Mouse (Mus musculus): ENCODE measurements around the gene Gatb. TPM values are rescaled to one million over a fixed set of nuclear protein-coding genes. Genes with fewer than 3 reads are reported as not detected.

The Gatb gene
- polyA plus RNA-seq, 1 experiment from 2014 or later: 33.4 TPM

GRCm38 (mm10) chr3:85693013-85693412 lies 119.1 kb downstream of the Gatb start:
- in situ Hi-C loops (cut with MboI; ENCODE audit: low pct_unique_long_range_greater_than_20kb): no loop called here
- no peak for TF ChIP-seq CTCF (IDR thresholded peaks at IDR 0.05)
- H3K27me3 ChIP-seq: no peaks in the 10 kb centered on the region
- CTCF ChIA-PET: interaction anchor here (0.9 to 3.1 kb wide), 6 partner anchors 10 to 437 kb away, joined by 3 to 19 read pairs (median 4); no protein-coding TSS in a partner anchor
- ATAC-seq (no peak), DNase-seq (ENCODE audit: low read depth, low spot score) (no peak)
- POLR2A ChIA-PET: interaction anchor here (1.2 kb wide), 2 partner anchors 10 to 29 kb away, joined by 3 read pairs; no protein-coding TSS in a partner anchor

GRCm38 (mm10) chr3:85695056-85695455 lies 121.1 kb downstream of the Gatb start:
- ATAC-seq (no peak), DNase-seq (ENCODE audit: low read depth, low spot score) (no peak)
- in situ Hi-C loops (cut with MboI; ENCODE audit: low pct_unique_long_range_greater_than_20kb): no loop called here
- ChIA-PET CTCF (interaction anchor here (0.7 to 3.1 kb wide), 2 partner anchors 12 to 223 kb away, joined by 3 to 19 read pairs; no protein-coding TSS in a partner anchor), POLR2A (no interaction called here)
- TF ChIP-seq CTCF (IDR thresholded peaks at IDR 0.05): no peak
- no peaks in the 10 kb centered on the region for H3K27me3 ChIP-seq

GRCm38 (mm10) chr3:85698496-85698895 lies 124.6 kb downstream of the Gatb start:
- ChIA-PET CTCF (no interaction called here), POLR2A (no interaction called here)
- in situ Hi-C loops (cut with MboI; ENCODE audit: low pct_unique_long_range_greater_than_20kb): no loop called here
- H3K27me3 ChIP-seq: no peaks in the 10 kb centered on the region
- DNase-seq (ENCODE audit: low read depth, low spot score): no peak
- TF ChIP-seq CTCF (IDR thresholded peaks at IDR 0.05): no peak
- no peak for ATAC-seq

- in situ Hi-C loops (cut with MboI; ENCODE audit: low pct_unique_long_range_greater_than_20kb): loop anchor here (10.0 kb wide), 1 partner anchor 411 kb away; no protein-coding TSS in a partner anchor
- H3K27me3 ChIP-seq: no peaks in the 10 kb centered on the region
- TF ChIP-seq CTCF (IDR thresholded peaks at IDR 0.05): no peak
- ATAC-seq: no peak
- ChIA-PET CTCF (interaction anchor here (0.5 to 9.3 kb wide), 5 partner anchors 10 to 221 kb away, joined by 3 to 77 read pairs (median 4); no protein-coding TSS in a partner anchor), POLR2A (interaction anchor here (1.0 to 1.3 kb wide), 2 partner anchors 10 to 182 kb away, joined by 3 read pairs; no protein-coding TSS in a partner anchor)
- no peak for DNase-seq (ENCODE audit: low read depth, low spot score)
Observed at GRCm38 (mm10) chr3:85703141-85703882, 129.4 kb downstream of the Gatb start.

Other genes starting within 250 kb of the Gatb start
- 22.4 TPM for gene Fam160a1, start 243.2 kb downstream of the Gatb start, polyA plus RNA-seq (2021)